Mouse (Mus musculus) erythroblast, adult 5-6 weeks (primary cell): ENCODE measurements around the gene Zfp354a. TPM values are rescaled to one million over a fixed set of nuclear protein-coding genes. Genes with fewer than 3 reads are reported as not detected.
"Not testable (repeated sequence)": the region's sequence is repeated elsewhere in the genome, so short reads cannot be mapped to it uniquely, and the experiment has no call there.

Source experiments
- ATAC-seq: replicated peaks from 2 replicates; pipeline ENCODE4 v1.8.0; 2016; ENCODE audit warnings: moderate number of reproducible peaks, mild to moderate bottlenecking, moderate TSS enrichment, inconsistent platforms; ENCODE audit not compliant: poor library complexity, low FRiP score, severe bottlenecking
- total RNA-seq, 2 experiments: library from RNA; stranded (forward) in 1 of 2; stranded (reverse) in 1 of 2; fragments of 150-400 nt in 1 of 2; fragments of 200-764, 138-1000 nt in 1 of 2; gene quantifications; 2 replicates each; pipeline versions ENCODE4 v1.2.3 to v1.2.4; 2015 to 2017; ENCODE audit warnings: low replicate concordance in 2 of 2

The Zfp354a gene
- total RNA-seq (2015; ENCODE audit: low replicate concordance) (0.21 TPM in 1 of 2 replicates, not detected in the other), total RNA-seq (2017; ENCODE audit: low replicate concordance) (not detected in 2 replicates)

- no peak for ATAC-seq
Observed at GRCm38 (mm10) chr11:51059151-51059571, at the start of gene Zfp354a. Zfp354a (plus strand) TSS chr11:51059257.

DNA sequence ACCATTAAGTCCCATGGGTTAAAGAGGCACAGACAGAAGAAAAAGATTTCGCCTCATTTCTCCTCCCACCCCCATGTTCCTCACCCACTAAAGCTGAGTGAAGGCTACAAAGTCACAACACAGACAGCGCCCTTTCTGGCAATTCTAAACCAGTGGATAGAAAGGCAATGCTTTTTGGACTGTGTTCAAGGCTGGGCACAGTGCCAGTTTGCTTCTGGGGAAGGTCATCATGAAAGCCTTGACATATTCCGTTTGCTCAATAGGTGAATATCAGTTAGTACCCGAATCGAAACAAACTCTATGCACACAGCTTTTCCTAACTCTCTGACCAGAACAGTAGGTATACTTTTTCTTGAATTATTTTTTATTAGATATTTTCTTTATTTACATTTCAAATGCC is 47.2 kb upstream of the Zfp354a start:
- no peak for ATAC-seq

DNA sequence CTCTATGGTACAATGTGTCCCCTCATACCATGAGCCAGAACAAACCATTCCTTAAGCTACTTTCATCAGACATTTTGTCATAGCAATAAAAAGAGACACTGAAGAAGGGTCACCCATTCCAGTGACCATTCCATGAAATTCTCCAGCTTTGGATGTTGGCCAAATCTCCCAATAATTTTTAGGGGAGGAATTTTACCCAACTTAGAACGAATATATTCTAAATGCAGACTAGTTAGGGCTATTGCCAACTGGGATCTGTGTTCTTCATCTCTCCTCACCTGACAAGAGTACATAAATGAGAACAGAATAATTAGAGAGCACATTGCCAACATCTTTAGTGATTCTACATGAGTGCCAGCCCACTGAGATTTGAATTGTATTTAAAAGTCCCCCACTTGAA is 45.1 kb upstream of the Zfp354a start, which contains the start of gene Olfr54:
Gene Olfr54 (plus strand): TSS at position 301 of the 400 bp plus-strand sequence.
- no peak for ATAC-seq

DNA sequence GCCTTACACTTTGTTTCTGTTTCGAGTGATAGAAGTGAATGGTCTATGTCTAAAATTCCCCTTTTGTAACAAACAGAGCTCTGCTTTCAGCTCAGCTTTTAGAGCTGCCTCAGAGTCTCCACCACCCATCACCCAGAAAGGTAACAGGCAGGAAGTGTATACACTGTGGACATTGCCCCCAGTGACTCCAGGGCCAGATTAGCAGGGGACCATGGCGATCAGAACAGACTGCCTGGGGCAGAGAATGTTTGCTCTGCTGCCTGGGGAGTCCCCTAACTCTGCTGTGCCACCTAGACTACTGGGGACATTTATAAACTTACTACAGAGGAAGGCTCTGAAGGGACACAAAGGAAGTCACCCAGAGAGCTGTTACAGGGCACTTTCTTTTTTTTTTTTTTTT is 42.7 kb upstream of the Zfp354a start:
- no peak for ATAC-seq

- not testable (repeated sequence) for ATAC-seq
Observed at GRCm38 (mm10) chr11:51026811-51027210, 32.2 kb upstream of the Zfp354a start.

- not testable (repeated sequence) for ATAC-seq
Observed at GRCm38 (mm10) chr11:51029381-51029780, 29.7 kb upstream of the Zfp354a start.

- ATAC-seq: no peak
Observed at GRCm38 (mm10) chr11:51030225-51030624, 28.8 kb upstream of the Zfp354a start.

DNA sequence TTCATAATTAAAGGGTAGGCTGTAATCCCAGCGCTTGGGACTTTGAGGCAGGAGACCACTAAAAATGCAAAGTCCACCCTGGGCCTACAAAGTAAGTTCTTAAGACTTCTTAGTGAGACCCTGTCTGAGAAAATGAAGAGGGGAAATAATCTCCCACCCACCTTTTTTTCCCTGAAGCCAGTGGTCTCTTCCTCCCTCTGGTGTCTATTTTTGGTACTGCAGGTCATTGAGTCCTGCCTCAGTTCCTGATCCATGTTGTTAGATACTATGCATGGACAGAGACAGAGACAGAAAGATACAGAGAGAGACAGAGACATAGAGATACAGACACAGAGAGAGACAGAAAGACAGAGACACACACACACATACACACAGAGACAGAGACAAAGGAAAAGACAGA is 26.2 kb upstream of the Zfp354a start:
- ATAC-seq: no peak

- not testable (repeated sequence) for ATAC-seq
Observed at GRCm38 (mm10) chr11:51034141-51034540, 24.9 kb upstream of the Zfp354a start.

- ATAC-seq: no peak
Observed at GRCm38 (mm10) chr11:51035951-51036350, 23.1 kb upstream of the Zfp354a start.

DNA sequence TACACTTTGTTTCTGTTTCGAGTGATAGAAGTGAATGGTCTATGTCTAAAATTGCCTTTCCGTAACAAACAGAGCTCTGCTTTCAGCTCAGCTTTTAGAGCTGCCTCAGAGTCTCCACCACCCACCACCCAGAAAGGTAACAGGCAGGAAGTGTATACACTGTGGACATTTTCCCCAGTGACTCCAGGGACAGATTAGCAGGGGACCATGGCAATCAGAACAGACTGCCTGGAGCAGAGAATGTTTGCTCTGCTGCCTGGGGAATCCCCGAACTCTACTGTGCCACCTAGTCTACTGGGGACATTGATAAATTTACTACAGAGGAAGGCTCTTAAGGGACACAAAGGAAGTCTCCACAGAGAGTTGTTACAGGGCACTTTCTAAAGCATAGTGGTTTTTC is 14.3 kb upstream of the Zfp354a start:
- ATAC-seq: not testable (repeated sequence)

DNA sequence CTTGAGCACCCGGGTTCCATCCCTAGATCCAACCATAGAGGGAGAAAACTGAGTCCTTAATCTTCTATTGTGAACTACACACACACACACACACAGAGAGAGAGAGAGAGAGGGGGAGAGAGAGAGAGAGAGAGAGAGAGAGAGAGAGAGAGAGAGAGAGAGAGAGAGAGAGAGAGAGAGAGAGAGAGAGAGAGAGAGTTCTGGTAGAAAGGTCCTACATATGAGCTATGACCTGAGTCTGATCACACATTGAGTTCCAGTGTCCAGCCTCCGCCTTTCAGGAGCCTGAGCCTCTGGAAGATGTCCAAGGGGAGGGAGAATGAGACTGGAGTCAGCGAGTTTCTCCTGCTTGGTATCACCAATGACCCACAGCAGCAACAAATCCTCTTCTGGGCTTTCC is 11.2 kb upstream of the Zfp354a start, which contains the start of gene Olfr1375:
Gene Olfr1375 (plus strand): TSS at position 301 of the 400 bp plus-strand sequence.
- ATAC-seq: not testable (repeated sequence)

GRCm38 (mm10) chr11:51051678-51052077 is 7.4 kb upstream of the Zfp354a start:
- no peak for ATAC-seq

GRCm38 (mm10) chr11:51053230-51053629 is 5.8 kb upstream of the Zfp354a start:
- ATAC-seq: no peak

DNA sequence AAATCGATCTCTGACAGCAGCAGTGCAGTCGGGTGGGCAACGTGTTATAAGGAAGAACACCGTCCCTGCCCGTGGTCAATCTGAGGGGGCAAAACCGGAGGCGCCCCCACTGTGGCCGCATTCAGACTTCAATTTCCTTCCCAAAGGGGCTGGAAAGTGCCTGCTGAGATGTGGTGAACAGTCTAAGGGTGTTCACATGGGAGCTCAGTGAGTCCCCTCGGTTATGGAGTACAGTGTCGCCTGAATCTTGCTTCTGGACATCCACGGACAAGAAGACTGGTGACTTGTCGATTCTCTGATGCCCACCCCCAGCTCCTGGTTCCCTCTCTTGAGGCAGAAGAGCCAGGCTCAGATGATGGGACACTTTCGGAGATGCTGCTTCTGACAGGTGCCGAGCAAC is 583 bp downstream of the Zfp354a start:
- ATAC-seq: no peak

DNA sequence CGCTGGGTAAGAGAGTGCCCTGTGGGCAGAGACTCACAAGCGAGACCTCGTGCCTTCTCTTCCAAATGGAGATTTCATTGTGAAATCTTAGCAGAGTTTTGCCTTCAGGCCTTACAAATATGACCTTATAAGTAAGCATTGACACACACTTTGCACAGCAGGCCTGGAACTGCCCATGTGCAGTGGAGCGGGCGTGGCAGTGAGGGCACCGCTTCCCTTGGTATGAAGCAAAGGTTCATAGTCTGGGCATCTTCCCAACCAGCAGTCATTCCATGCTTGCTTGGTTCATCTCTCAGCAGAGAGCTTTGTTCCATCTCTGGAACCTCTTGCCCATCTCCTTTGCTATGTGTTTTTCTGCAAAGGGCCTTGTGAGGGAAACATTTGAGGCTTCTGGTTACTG is 1.9 kb downstream of the Zfp354a start:
- no peak for ATAC-seq

- ATAC-seq: no peak
Observed at GRCm38 (mm10) chr11:51063276-51063675, 4.2 kb downstream of the Zfp354a start.

DNA sequence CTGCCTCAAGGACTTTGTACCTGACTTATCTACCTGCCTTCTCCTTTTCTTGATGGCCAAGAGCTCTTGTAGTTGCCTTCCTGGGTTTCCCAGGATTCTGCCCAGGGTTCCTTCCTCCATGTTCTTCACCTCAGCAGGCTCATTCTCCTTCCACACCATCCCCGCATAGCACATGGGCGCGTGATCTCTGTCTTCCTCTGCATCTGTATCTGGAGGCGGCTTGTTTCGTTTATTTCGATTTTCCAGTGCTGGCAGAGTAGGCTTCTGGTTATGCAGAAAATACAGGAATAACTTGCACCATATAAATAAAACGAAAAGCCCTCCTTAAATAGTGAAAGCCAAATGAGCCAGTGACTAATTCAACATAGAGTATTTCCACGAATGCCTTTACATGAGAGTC is 4.8 kb downstream of the Zfp354a start:
- ATAC-seq: no peak

GRCm38 (mm10) chr11:51084527-51084926 is 25.5 kb downstream of the Zfp354a start:
- ATAC-seq: no peak

GRCm38 (mm10) chr11:51085269-51085668 is 26.2 kb downstream of the Zfp354a start:
- ATAC-seq: no peak

DNA sequence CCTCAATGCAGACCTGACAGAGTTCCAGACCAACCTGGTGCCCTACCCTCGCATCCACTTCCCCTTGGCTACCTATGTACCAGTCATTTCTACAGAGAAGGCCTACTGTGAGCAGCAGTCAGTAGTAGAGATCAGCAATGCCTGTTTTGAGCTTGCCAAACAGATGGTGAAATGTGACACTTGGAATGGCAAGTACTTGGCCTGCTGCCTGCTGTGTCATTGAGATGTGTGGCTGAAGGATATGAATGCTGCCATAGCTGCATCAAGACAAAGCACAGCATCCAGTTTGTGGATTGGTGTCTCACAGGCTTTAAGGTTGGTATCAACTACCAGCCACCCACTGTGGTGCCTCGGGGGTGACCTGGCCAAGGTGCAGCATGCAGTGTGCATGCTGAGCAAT is 48.2 kb downstream of the Zfp354a start:
- no peak for ATAC-seq

DNA sequence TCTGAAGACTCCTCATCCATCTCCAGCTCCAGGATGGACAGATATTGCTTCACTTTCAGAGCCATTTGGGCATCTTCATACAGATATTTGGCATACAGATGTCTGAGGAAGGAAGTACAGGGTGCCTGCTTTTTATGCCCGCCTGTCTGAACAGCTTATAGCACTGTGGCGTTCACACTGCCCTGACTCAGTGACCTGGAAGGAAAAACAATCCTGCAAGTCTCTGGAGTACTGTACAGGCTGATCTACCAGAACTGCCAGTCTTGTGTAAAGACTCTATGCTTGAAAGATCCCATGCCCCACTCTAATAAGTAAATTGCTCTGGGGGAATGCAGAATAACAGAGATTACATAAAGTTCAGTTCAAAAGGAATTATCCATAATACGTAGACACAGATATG is 51.6 kb downstream of the Zfp354a start:
- no peak for ATAC-seq
